Mouse (Mus musculus) erythroblast, embryonic 14.5 days (primary cell): ENCODE measurements around the gene Asb7.

Experiments
- GATA1 ChIP-seq: IDR thresholded peaks from 2 replicates; pipeline ENCODE4 v1.6.1; 2012; ENCODE audit warnings: low read length, inconsistent platforms, mixed read lengths
- TAL1 ChIP-seq: IDR thresholded peaks from 3 replicates; pipeline ENCODE4 v1.6.1; 2012; ENCODE audit warnings: low read length, inconsistent platforms, mixed read lengths

GRCm38 (mm10) chr7:66601846-66602245 is 87.5 kb downstream of the Asb7 start:
- TF ChIP-seq GATA1 (no peak), TAL1 (no peak)
